ENCODE assay signal across 13 mouse cellular contexts in the genomic region with DNA sequence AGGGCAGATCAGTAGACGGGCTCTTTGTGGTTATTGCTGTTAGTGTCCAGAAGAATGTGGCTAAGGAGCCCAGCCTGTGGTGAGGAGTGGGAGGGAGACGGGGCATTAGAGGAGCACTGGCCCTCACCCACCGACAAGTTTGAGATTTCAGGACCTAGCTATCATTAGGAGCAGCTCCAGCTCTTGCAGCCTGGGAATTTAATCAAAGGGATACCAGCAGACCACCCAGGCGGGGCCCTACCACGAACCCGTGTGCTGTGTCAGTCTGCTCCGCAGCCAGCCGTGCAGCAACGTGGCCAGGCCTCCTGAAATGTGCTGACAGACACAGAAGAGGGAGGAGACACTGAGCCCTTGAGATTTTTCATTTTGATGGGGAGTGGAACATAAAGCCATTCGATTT.
DNase-seq lines count a peak whose midpoint lies in the region; ATAC-seq lines count a peak whose summit lies in the region.
"Had no signal": no experiment of that assay in that cellular context is flagged by ENCODE, and none has a peak within 500 bp of the region (broad histone marks: within the 10 kb centered on the region; RNA-seq: fewer than 3 reads in every experiment).

No protein-coding gene starts in this region.

- H3K4me1 ChIP-seq in heart, embryonic 14.5 days (ENCODE audit: control insufficient read depth in 2 of 2, insufficient read depth in 2 of 2, low read length in 2 of 2), result peaks cover 8 to 11% of the 10 kb centered on the region in 2 experiments; a peak in 3 of 4 replicates
- peaks cover 15% of the 10 kb centered on the region for H3K4me1 ChIP-seq in lung, embryonic 16.5 days (replicated peaks; ENCODE audit: control insufficient read depth, insufficient read depth, low read length)
- H3K4me1 ChIP-seq in embryonic facial prominence, embryonic 15.5 days, result no peaks in the 10 kb centered on the region
- no peaks in the 10 kb centered on the region for H3K4me1 ChIP-seq in midbrain, embryonic 13.5 days (replicated peaks)
- no peaks in the 10 kb centered on the region for H3K4me1 ChIP-seq in hindbrain, embryonic 16.5 days (ENCODE audit: control insufficient read depth, insufficient read depth, low read depth, low read length)

- DNase-seq in heart, postnatal 10 days, result no peak
- DNase-seq in lung, postnatal 36 days, result no peak
- DNase-seq in retina, postnatal 1 day, result peak; percentile 44
- DNase-seq: cerebellum, postnatal 25 days; gastrocnemius, adult 2 months; kidney, postnatal 25 days; lung, postnatal 14 days; right cerebral cortex, postnatal 4 days had no signal

- no peaks in the 10 kb centered on the region for H3K27me3 ChIP-seq in heart, embryonic 14.5 days (ENCODE audit: control insufficient read depth, insufficient read depth, low read length)
- H3K27me3 ChIP-seq in lung, embryonic 16.5 days (ENCODE audit: control insufficient read depth, insufficient read depth, low read depth, low read length), result no peaks in the 10 kb centered on the region
- H3K27me3 ChIP-seq in embryonic facial prominence, embryonic 15.5 days, result no peaks in the 10 kb centered on the region
- H3K27me3 ChIP-seq in midbrain, embryonic 13.5 days, result no peaks in the 10 kb centered on the region
- H3K27me3 ChIP-seq in hindbrain, embryonic 16.5 days (replicated peaks; ENCODE audit: control insufficient read depth, insufficient read depth, low read length), result no peaks in the 10 kb centered on the region

- 27% methylated on average over 10 of the region's 10 CpGs for WGBS in heart, embryonic 14.5 days
- WGBS in lung, embryonic 16.5 days, result 21% methylated on average over 10 of the region's 10 CpGs
- 33% methylated on average over 10 of the region's 10 CpGs for WGBS in embryonic facial prominence, embryonic 15.5 days
- 67% methylated on average over 10 of the region's 10 CpGs for WGBS in midbrain, embryonic 13.5 days
- 61% methylated on average over 10 of the region's 10 CpGs for WGBS in hindbrain, embryonic 16.5 days

- intact Hi-C loops in heart, postnatal 10 days (cut with DNase I), result no loop called here

- H3K27ac ChIP-seq in heart, embryonic 14.5 days (replicated peaks in 1 of 2; ENCODE audit: control insufficient read depth in 1 of 2, insufficient read depth in 1 of 2, low read depth in 2 of 2, low read length in 2 of 2), result no peak overlapping the region
- peak overlapping the region; percentile 84 for H3K27ac ChIP-seq in lung, embryonic 16.5 days (ENCODE audit: low read length)
- no peak overlapping the region for H3K27ac ChIP-seq in embryonic facial prominence, embryonic 15.5 days (replicated peaks)
- no peak overlapping the region for H3K27ac ChIP-seq in midbrain, embryonic 13.5 days
- no peak overlapping the region for H3K27ac ChIP-seq in hindbrain, embryonic 16.5 days (ENCODE audit: low read depth, low read length)
- H3K27ac ChIP-seq: gastrocnemius, adult 2 months had no signal

- no peak overlapping the region for H3K4me2 ChIP-seq in heart, embryonic 14.5 days (ENCODE audit: low read length)
- H3K4me2 ChIP-seq in lung, embryonic 16.5 days (ENCODE audit: low read depth, low read length), result no peak overlapping the region
- H3K4me2 ChIP-seq in embryonic facial prominence, embryonic 15.5 days (replicated peaks), result no peak overlapping the region
- no peak overlapping the region for H3K4me2 ChIP-seq in midbrain, embryonic 13.5 days (replicated peaks)
- H3K4me2 ChIP-seq in hindbrain, embryonic 16.5 days (ENCODE audit: low read length), result no peak overlapping the region

- H3K9me3 ChIP-seq in heart, embryonic 14.5 days (ENCODE audit: control insufficient read depth, low read length), result no peaks in the 10 kb centered on the region
- no peaks in the 10 kb centered on the region for H3K9me3 ChIP-seq in lung, embryonic 16.5 days (ENCODE audit: control insufficient read depth, low read length)
- no peaks in the 10 kb centered on the region for H3K9me3 ChIP-seq in embryonic facial prominence, embryonic 15.5 days (replicated peaks)
- no peaks in the 10 kb centered on the region for H3K9me3 ChIP-seq in midbrain, embryonic 13.5 days
- no peaks in the 10 kb centered on the region for H3K9me3 ChIP-seq in hindbrain, embryonic 16.5 days (ENCODE audit: control insufficient read depth, low read length)

- H3K36me3 ChIP-seq in heart, embryonic 14.5 days (ENCODE audit: control insufficient read depth, insufficient read depth, low read length), result 0 out of 2 replicates have a peak, but pooled peaks cover 12% of the 10 kb centered on the region
- H3K36me3 ChIP-seq in lung, embryonic 16.5 days (ENCODE audit: control insufficient read depth, insufficient read depth, low read length), result peaks cover 5% of the 10 kb centered on the region; the same call in 1 of the 2 replicates
- H3K36me3 ChIP-seq in embryonic facial prominence, embryonic 15.5 days, result no peaks in the 10 kb centered on the region
- 0 out of 2 replicates have a peak, but pooled peaks cover 3% of the 10 kb centered on the region for H3K36me3 ChIP-seq in midbrain, embryonic 13.5 days
- H3K36me3 ChIP-seq in hindbrain, embryonic 16.5 days (ENCODE audit: control insufficient read depth, insufficient read depth, low read length), result no peaks in the 10 kb centered on the region

- no peak overlapping the region for H3K9ac ChIP-seq in heart, embryonic 14.5 days (ENCODE audit: low read length)
- H3K9ac ChIP-seq in lung, embryonic 16.5 days (ENCODE audit: low read length), result no peak overlapping the region
- no peak overlapping the region for H3K9ac ChIP-seq in embryonic facial prominence, embryonic 15.5 days
- H3K9ac ChIP-seq in midbrain, embryonic 13.5 days (replicated peaks), result no peak overlapping the region
- H3K9ac ChIP-seq in hindbrain, embryonic 16.5 days (ENCODE audit: low read depth, low read length), result no peak overlapping the region

- H3K4me3 ChIP-seq in heart, embryonic 14.5 days (ENCODE audit: control insufficient read depth in 1 of 2, insufficient read depth in 1 of 2, low read depth in 1 of 2, low read length in 2 of 2), result no peak overlapping the region
- no peak overlapping the region for H3K4me3 ChIP-seq in lung, embryonic 16.5 days (ENCODE audit: low read length)
- no peak overlapping the region for H3K4me3 ChIP-seq in embryonic facial prominence, embryonic 15.5 days (replicated peaks)
- H3K4me3 ChIP-seq in midbrain, embryonic 13.5 days (replicated peaks), result no peak overlapping the region
- H3K4me3 ChIP-seq in hindbrain, embryonic 16.5 days (ENCODE audit: low read length), result no peak overlapping the region
- H3K4me3 ChIP-seq: gastrocnemius, adult 2 months had no signal

- ATAC-seq in heart, embryonic 14.5 days (ENCODE audit: insufficient number of reproducible peaks, insufficient read depth, low FRiP score, low read depth), result peak; percentile 31; the same call in 1 of the 2 replicates
- peak; percentile 89 for ATAC-seq in lung, embryonic 16.5 days (ENCODE audit: low read depth)
- ATAC-seq in embryonic facial prominence, embryonic 15.5 days (ENCODE audit: insufficient number of reproducible peaks, low FRiP score, low TSS enrichment, low read depth), result peak; percentile 57; the same call in 1 of the 2 replicates
- no peak for ATAC-seq in midbrain, embryonic 13.5 days
- ATAC-seq in hindbrain, embryonic 16.5 days, result no peak

Comparison
In these comparisons a context has a peak if more than half of its experiments do, and no peak if none do; other contexts are left out.
1. ATAC-seq: peak in heart, embryonic 14.5 days (single experiment), lung, embryonic 16.5 days (single experiment) and embryonic facial prominence, embryonic 15.5 days (single experiment); none in midbrain, embryonic 13.5 days (single experiment) and hindbrain, embryonic 16.5 days (single experiment).